Mouse (Mus musculus): ENCODE data around the gene Mypop. TPM values are rescaled to one million over a fixed set of nuclear protein-coding genes. Genes with fewer than 3 reads are reported as not detected.

Mypop gene
- polyA plus RNA-seq, 1 experiment from 2014 or later: 5.2 TPM

DNA sequence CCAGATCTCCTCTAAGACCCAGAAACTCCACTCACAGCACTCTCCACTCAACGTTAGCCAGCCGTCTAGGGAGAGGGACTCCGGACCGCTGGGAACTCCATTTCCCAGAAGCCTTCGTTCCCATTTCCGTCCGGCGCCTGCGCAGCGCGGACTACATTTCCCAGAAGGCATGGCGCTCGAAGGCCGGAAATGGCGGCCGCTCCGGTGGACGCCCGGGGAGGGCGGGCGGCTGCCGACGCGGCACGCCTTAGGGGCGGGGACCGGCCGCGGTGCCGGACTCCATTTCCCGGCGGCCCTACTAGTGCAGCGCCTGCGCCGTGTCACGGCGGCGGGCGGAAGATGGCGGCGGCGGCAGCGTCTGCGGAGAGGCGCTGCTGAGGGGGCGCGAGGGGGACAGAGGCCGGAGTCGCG is 33.1 kb downstream of the Mypop start, which contains the start of gene Sympk:
Gene Sympk (plus strand): TSS at position 282 of the 411 bp plus-strand sequence.
- Histone ChIP-seq H3K4me2 (replicated peaks) (peak within 1 kb of the TSS; percentile 93), H3K4me3 (peak within 1 kb of the TSS; percentile 84), H3K36me3 (peaks cover 7% of the 10 kb centered on the region), H3K27me3 (peaks cover 44% of the 10 kb centered on the region), H3K9me3 (no peaks in the 10 kb centered on the region), H3K9ac (peak within 1 kb of the TSS; percentile 97), H3K27ac (0 out of 2 replicates have a peak within 1 kb of the TSS, but pooled peaks have one; percentile 12), H3K4me1 (peaks cover 28% of the 10 kb centered on the region)
- under 1% methylated on average over 40 of the region's 50 CpGs for WGBS
- peak; percentile 96 for ATAC-seq (ENCODE audit: low FRiP score, low read depth)

DNA sequence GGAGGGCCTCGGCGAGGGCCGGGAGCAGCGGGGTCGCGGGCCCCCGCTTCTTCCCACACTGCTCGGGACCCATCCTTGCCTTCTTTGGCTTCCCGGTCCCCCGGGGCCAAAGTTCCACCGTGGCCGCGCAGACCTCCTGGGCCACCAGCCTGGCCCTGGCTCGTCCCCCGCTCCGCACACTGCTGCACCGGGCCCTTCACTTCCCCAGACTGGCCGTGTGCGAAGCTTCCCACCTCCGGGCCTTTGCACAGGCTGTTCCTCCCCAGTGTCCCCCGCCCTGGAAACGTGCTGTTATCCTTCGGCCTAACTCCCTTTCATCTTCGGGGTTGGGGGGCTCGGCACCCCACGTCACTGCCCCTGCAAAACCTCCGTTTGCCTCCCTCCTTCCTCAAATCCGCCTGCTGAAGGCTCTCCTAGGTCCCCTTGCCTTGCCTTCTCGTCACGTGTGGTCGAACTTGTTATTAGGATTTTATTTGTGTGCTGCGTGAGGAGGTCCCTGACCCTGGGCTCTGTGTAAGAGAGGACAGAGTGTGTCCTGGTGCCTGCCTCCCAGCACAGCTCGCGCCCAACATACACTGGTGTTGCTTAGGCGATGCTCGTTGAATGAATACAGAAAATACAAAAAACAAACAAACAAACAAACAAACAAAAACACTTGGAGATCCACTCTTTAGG is 33.7 kb downstream of the Mypop start:
- Histone ChIP-seq H3K9ac (peak overlapping the region; percentile 97), H3K9me3 (no peaks in the 10 kb centered on the region), H3K4me3 (peak overlapping the region; percentile 84), H3K4me1 (peaks cover 28% of the 10 kb centered on the region), H3K36me3 (peaks cover 13% of the 10 kb centered on the region), H3K27ac (0 out of 2 replicates have a peak overlapping the region, but pooled peaks have one; percentile 12), H3K27me3 (peaks cover 41% of the 10 kb centered on the region), H3K4me2 (replicated peaks) (peak overlapping the region; percentile 93)
- 1% methylated on average over 25 of the region's 36 CpGs for WGBS
- ATAC-seq (ENCODE audit: low FRiP score, low read depth): peak; percentile 52

DNA sequence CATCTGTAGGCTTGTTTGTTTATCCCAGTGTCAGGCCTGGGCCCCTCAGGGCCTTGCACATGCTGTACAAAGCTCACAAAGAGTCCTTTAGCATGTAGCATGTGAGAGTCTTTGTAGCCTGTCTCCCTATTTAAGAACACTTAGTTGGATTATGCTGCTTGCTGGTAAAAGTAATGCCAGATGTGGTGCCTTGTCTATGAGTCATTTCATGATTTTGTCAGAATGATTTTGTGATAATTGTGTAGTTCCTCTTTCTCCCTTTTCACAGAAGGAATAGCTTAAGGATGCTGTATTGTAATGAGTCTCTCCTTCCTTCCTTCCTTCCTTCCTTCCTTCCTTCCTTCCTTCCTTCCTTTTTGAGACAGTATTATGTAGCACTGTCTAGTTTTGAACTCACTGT is 37.0 kb downstream of the Mypop start:
- Histone ChIP-seq H3K27me3 (peaks cover 9% of the 10 kb centered on the region), H3K4me1 (peaks cover 22% of the 10 kb centered on the region), H3K4me2 (replicated peaks) (no peak overlapping the region), H3K36me3 (peaks cover 46% of the 10 kb centered on the region), H3K9me3 (no peaks in the 10 kb centered on the region), H3K27ac (no peak overlapping the region), H3K4me3 (no peak overlapping the region), H3K9ac (no peak overlapping the region)
- no peak for ATAC-seq (ENCODE audit: low FRiP score, low read depth)

DNA sequence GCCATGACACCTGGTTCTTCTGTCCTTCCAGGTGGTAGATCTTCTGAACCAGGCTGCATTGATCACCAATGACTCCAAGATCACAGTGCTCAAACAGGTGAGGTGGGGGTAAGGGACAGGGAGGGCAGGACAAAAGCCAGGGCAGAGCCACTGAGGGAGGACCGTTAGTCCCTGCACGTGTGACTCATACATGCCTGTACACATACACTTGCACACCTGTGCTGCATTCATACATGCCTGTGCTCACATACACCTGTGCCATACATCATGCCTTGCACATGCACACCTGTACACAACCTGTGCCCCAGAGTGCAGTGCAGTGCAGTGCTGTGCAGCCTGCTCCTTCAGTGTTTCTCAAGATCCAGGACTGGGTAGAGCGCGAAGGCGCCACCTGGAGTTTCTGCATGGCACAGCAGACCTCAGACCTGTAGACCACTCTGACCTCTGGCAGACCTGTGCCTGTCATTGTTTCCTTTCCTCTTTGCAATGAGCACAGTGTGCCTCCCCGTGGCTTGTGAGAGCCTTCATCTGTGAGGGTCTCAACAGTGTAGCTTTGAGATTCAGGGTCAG is 38.1 kb downstream of the Mypop start:
- Histone ChIP-seq H3K4me2 (replicated peaks) (no peak overlapping the region), H3K36me3 (peaks cover 54% of the 10 kb centered on the region), H3K4me3 (no peak overlapping the region), H3K27ac (no peak overlapping the region), H3K9ac (no peak overlapping the region), H3K4me1 (peaks cover 14% of the 10 kb centered on the region), H3K9me3 (no peaks in the 10 kb centered on the region), H3K27me3 (no peaks in the 10 kb centered on the region)
- ATAC-seq (ENCODE audit: low FRiP score, low read depth): no peak; the same call in 1 of the 2 replicates
- 62% methylated on average over 6 of the region's 6 CpGs for WGBS

DNA sequence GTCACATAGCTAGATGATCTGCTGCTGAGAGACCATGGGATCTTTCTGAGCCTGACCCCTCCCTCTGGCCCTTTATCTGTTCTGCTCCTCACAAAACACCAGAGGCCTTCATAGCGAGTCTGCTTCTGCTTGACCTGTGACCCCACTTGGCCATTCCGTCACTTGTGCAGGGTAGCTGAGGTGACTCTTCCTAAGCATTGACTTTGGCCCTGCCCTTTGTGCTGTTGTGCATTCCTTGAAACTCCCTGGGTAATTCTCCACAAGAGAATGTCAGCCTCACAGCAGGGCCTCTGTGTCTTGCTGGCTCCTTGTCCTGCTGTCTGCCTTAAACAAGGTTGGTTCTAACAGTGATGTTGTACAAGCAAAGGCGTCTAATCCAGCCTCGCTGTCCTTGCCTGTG is 40.6 kb downstream of the Mypop start:
- H3K27ac ChIP-seq: no peak overlapping the region
- H3K4me3 ChIP-seq: no peak overlapping the region
- no peaks in the 10 kb centered on the region for H3K4me1 ChIP-seq
- H3K36me3 ChIP-seq: peaks cover 79% of the 10 kb centered on the region
- ATAC-seq (ENCODE audit: low FRiP score, low read depth): no peak
- no peak overlapping the region for H3K9ac ChIP-seq
- WGBS: 84% methylated on average over 4 of the region's 4 CpGs
- H3K4me2 ChIP-seq (replicated peaks): no peak overlapping the region
- no peaks in the 10 kb centered on the region for H3K27me3 ChIP-seq
- H3K9me3 ChIP-seq: no peaks in the 10 kb centered on the region

DNA sequence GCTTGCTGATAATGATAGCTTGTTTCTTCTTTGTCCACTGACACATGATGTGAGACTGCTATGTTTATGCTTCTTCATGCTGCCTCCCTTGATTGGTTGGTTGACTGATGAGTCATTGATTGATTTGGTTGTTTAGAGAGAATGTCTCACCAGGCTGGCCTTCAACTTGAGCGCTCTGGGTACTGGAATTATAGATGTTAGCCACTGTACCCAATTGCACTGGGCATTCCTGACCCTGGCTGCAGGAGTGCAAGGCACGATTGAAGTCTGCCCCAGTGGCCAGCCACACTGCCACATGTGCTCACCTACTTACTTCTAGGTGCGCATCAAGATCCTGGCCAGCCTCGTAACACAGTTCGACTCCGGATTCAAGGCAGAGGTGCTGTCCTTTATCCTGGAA is 53.6 kb downstream of the Mypop start:
- H3K4me3 ChIP-seq: no peak overlapping the region
- WGBS: 97% methylated on average over 6 of the region's 6 CpGs
- no peak overlapping the region for H3K9ac ChIP-seq
- no peak for ATAC-seq (ENCODE audit: low FRiP score, low read depth)
- no peak overlapping the region for H3K27ac ChIP-seq
- peaks cover 100% of the 10 kb centered on the region for H3K36me3 ChIP-seq
- H3K4me2 ChIP-seq (replicated peaks): no peak overlapping the region
- no peaks in the 10 kb centered on the region for H3K4me1 ChIP-seq
- no peaks in the 10 kb centered on the region for H3K9me3 ChIP-seq
- no peaks in the 10 kb centered on the region for H3K27me3 ChIP-seq

DNA sequence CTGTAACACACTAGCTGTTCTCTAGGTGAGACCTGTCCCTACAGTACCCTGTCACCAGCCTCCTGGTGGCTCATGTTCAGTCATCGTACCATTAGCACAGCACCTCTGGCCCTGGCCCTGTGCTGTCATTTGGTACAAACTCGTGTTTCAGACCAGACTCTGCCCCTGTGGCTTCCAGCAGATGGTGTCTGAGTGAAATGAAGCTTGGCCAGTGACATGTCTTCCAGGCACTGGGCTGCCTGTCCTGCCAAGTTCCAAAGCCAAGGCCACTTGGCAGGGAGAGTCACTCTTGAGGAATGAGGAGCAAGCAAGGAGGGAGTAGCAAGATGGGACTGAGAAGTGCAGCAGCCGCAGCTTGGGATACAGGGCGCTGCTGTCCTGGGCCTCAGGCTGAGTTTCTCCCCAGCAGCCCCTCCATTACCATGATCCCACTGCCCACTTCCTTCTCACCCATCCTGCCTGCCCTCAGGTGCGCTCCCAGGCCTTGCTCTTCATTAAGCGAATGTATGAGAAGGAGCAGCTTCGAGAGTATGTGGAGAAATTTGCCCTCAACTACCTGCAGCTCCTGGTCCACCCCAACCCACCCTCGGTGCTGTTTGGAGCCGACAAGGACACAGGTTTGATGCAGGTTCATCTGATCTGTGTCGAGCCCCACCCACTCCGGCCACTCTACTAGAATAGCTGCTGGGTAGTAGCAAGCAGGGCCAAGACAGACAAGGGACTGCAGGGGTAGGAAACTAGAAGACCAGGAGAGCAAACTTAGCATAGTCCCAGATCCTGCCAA is 55.4 kb downstream of the Mypop start:
- no peak for ATAC-seq (ENCODE audit: low FRiP score, low read depth)
- Histone ChIP-seq H3K9ac (no peak overlapping the region), H3K4me3 (no peak overlapping the region), H3K4me2 (replicated peaks) (no peak overlapping the region), H3K36me3 (peaks cover 100% of the 10 kb centered on the region), H3K4me1 (no peaks in the 10 kb centered on the region), H3K27ac (no peak overlapping the region), H3K9me3 (no peaks in the 10 kb centered on the region), H3K27me3 (no peaks in the 10 kb centered on the region)
- WGBS: 92% methylated on average over 11 of the region's 11 CpGs

DNA sequence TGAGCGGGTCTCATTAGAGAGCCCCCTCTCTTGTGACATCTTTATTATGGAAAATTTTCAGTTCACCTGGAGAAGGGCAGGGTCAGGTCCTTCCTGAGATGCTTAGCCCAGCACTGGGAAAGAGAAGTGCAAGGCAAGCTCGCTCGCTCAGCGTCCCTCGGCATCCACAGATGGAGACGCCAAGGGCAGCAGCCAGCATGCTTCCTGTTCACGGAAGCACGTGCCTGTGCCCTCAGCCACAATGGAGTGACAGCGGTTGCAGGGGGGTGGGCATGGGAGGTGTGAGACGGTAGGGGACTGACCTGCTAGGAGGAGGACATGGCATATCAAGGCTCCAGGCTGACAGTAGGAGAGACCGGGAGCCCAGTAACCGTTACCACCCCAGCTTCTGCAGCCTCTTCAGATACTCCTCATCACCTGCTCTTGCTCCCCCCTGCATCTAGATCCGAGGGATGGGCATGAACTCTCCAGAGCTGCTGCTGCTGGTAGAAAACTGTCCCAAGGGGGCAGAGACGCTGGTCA is 57.0 kb downstream of the Mypop start:
- ATAC-seq (ENCODE audit: low FRiP score, low read depth): no peak
- no peak overlapping the region for H3K27ac ChIP-seq
- no peaks in the 10 kb centered on the region for H3K4me1 ChIP-seq
- peaks cover 100% of the 10 kb centered on the region for H3K36me3 ChIP-seq
- H3K9ac ChIP-seq: no peak overlapping the region
- no peaks in the 10 kb centered on the region for H3K9me3 ChIP-seq
- no peaks in the 10 kb centered on the region for H3K27me3 ChIP-seq
- H3K4me2 ChIP-seq (replicated peaks): no peak overlapping the region
- 86% methylated on average over 14 of the region's 14 CpGs for WGBS
- no peak overlapping the region for H3K4me3 ChIP-seq

DNA sequence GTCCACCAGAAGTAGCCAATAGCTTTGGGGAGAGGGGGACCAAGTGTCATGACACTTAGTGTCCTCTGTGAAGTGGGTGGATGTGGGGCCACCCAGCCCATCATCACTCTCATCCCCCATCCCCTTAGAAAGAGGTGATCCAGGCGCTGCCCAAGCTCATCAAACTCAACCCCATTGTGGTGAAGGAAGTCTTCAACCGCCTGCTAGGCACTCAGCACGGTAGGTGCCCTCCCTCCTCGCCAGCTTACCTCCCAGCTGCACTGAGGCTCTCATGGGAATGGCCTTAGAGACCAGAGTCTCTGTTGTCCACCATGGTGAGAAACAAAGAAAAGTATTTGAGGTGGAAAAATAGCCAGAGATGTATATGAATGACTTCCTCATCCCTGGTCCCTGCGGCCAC is 58.2 kb downstream of the Mypop start:
- H3K9me3 ChIP-seq: no peaks in the 10 kb centered on the region
- WGBS: 93% methylated on average over 5 of the region's 5 CpGs
- no peaks in the 10 kb centered on the region for H3K27me3 ChIP-seq
- no peak overlapping the region for H3K4me2 ChIP-seq (replicated peaks)
- peaks cover 99% of the 10 kb centered on the region for H3K36me3 ChIP-seq
- no peak overlapping the region for H3K4me3 ChIP-seq
- H3K27ac ChIP-seq: no peak overlapping the region
- ATAC-seq (ENCODE audit: low FRiP score, low read depth): no peak
- H3K4me1 ChIP-seq: peaks cover 5% of the 10 kb centered on the region
- no peak overlapping the region for H3K9ac ChIP-seq

DNA sequence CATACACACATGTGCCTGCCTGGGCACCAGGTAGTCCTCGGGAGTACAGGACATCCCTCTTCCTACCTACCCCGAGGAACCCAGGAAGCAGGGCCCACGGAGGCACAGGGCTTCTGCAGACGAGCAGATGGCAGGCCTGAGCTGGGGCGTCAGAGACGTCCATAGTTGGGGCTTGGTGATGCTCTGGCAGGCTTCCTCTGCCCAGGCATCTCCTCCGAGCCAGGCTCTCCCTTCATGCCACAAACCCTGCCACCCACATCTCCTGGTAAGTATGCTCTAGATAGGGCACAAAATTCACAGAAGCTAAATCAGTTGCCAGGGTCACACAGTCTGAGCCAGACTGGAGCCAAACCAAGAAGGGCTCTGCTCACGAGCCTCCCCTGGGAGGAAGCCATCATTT is 59.1 kb downstream of the Mypop start:
- Histone ChIP-seq H3K9me3 (no peaks in the 10 kb centered on the region), H3K4me2 (replicated peaks) (no peak overlapping the region), H3K27ac (no peak overlapping the region), H3K27me3 (no peaks in the 10 kb centered on the region), H3K4me1 (peaks cover 11% of the 10 kb centered on the region), H3K9ac (no peak overlapping the region), H3K36me3 (peaks cover 94% of the 10 kb centered on the region), H3K4me3 (no peak overlapping the region)
- WGBS: 81% methylated on average over 8 of the region's 8 CpGs
- ATAC-seq (ENCODE audit: low FRiP score, low read depth): no peak

DNA sequence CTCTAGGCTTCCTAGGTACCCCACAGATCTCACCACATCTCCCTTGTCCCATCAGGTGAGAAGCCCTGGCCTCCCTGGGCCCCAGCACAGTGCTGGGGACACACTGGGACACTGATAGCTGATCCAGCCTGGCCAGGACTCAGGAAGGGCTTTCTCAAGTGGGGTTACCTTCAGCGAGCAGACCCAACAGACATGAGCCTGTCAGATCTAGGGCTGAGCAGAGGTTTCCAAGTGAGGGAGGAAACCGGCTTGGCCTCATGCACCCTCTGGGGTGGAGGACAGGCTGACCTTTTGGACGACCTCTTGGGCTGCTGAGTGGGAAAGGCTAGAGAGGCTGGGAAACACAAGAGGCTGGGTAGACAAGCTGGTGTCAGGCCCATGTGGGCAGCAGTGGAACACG is 60.1 kb downstream of the Mypop start:
- H3K36me3 ChIP-seq: peaks cover 88% of the 10 kb centered on the region
- 72% methylated on average over 4 of the region's 4 CpGs for WGBS
- no peak for ATAC-seq (ENCODE audit: low FRiP score, low read depth)
- H3K4me1 ChIP-seq: peaks cover 11% of the 10 kb centered on the region
- no peak overlapping the region for H3K4me2 ChIP-seq (replicated peaks)
- no peak overlapping the region for H3K9ac ChIP-seq
- H3K9me3 ChIP-seq: no peaks in the 10 kb centered on the region
- H3K27ac ChIP-seq: no peak overlapping the region
- no peak overlapping the region for H3K4me3 ChIP-seq
- H3K27me3 ChIP-seq: no peaks in the 10 kb centered on the region

Measured in limb, embryonic 13.5 days (tissue).